Mouse (Mus musculus) stomach, embryonic 14.5 days (tissue): ENCODE data around the gene Armh3. TPM values are rescaled to one million over a fixed set of nuclear protein-coding genes. Genes with fewer than 3 reads are reported as not detected.

Source experiments
- ATAC-seq: fragments of 200-750 bp; cut with Nextera tagmentation; 2 replicates; pipeline ENCODE4 v1.8.0; 2017; ENCODE audit warnings: low read depth, moderate TSS enrichment; ENCODE audit not compliant: insufficient number of reproducible peaks, insufficient read depth, low FRiP score
- H3K27ac ChIP-seq: fragments of 300-500 bp; sonication (generic); 2 replicates; pipeline ENCODE4 v1.5.1; 2014; ENCODE audit warnings: mild to moderate bottlenecking, low read length, moderate library complexity, mixed read lengths
- H3K27me3 ChIP-seq: fragments of 300-500 bp; sonication (generic); 2 replicates; pipeline ENCODE4 v1.6.1; 2014; ENCODE audit warnings: low read length, control low read depth, mixed read lengths; ENCODE audit not compliant: control insufficient read depth, insufficient read depth
- H3K36me3 ChIP-seq: fragments of 300-500 bp; sonication (generic); 2 replicates; pipeline ENCODE4 v1.6.1; 2014; ENCODE audit warnings: mild to moderate bottlenecking, control low read depth, low read length, moderate library complexity, mixed read lengths; ENCODE audit not compliant: control insufficient read depth, insufficient read depth
- H3K4me1 ChIP-seq: fragments of 300-500 bp; sonication (generic); 2 replicates; pipeline ENCODE4 v1.6.1; 2014; ENCODE audit warnings: low read length, control low read depth, mixed read lengths; ENCODE audit not compliant: control insufficient read depth, insufficient read depth
- H3K4me2 ChIP-seq: fragments of 300-500 bp; sonication (generic); replicated peaks from 2 replicates; pipeline ENCODE4 v1.6.1; 2014; ENCODE audit warnings: low read depth, low read length, control low read depth
- H3K4me3 ChIP-seq: fragments of 300-500 bp; sonication (generic); 2 replicates; pipeline ENCODE4 v1.5.1; 2014; ENCODE audit warnings: low read depth, low read length, control low read depth
- H3K9ac ChIP-seq: fragments of 300-500 bp; sonication (generic); replicated peaks from 2 replicates; pipeline ENCODE4 v1.6.1; 2014; ENCODE audit warnings: low read depth, mild to moderate bottlenecking, control low read depth, low read length, moderate library complexity, mixed read lengths
- H3K9me3 ChIP-seq: fragments of 300-500 bp; sonication (generic); 2 replicates; pipeline ENCODE4 v1.6.1; 2016; ENCODE audit warnings: low read depth, low read length, control low read depth; ENCODE audit not compliant: control insufficient read depth
- WGBS: fragments of 180-500 bp; shearing (Covaris S2); extraction: QIAGEN DNeasy Blood & Tissue Kit; methylation state at CpG from one replicate; pipeline ENCODE4 v1.1.7; 2014; 5-methylcytosine and 5-hydroxymethylcytosine counted together
- polyA plus RNA-seq: library from polyadenylated mRNA; unstranded; fragments of >200 nt; fragmentation: Nextera tagmentation; extraction: Ambion mirVana; gene quantifications from 2 replicates; pipeline ENCODE4 v1.2.1, GENCODE M21; 2014

Armh3 gene
- polyA plus RNA-seq, 1 experiment from 2014 or later = 21.0 TPM

GRCm38 (mm10) chr19:45902390-45903035 is 95.8 kb downstream of the Armh3 start:
- Histone ChIP-seq H3K4me1 (no peaks in the 10 kb centered on the region), H3K27ac (no peak overlapping the region), H3K36me3 (no peaks in the 10 kb centered on the region), H3K9ac (no peak overlapping the region), H3K4me2 (no peak overlapping the region), H3K27me3 (no peaks in the 10 kb centered on the region), H3K9me3 (no peaks in the 10 kb centered on the region), H3K4me3 (no peak overlapping the region)
- WGBS = 80% methylated on average over 8 of the region's 8 CpGs
- no peak for ATAC-seq

- 92% methylated on average over 5 of the region's 5 CpGs for WGBS
- H3K9me3 ChIP-seq = no peaks in the 10 kb centered on the region
- no peak overlapping the region for H3K4me2 ChIP-seq
- H3K36me3 ChIP-seq = no peaks in the 10 kb centered on the region
- no peak overlapping the region for H3K9ac ChIP-seq
- H3K27me3 ChIP-seq = no peaks in the 10 kb centered on the region
- no peak for ATAC-seq
- H3K27ac ChIP-seq = no peak overlapping the region
- H3K4me3 ChIP-seq = no peak overlapping the region
- no peaks in the 10 kb centered on the region for H3K4me1 ChIP-seq
These were observed 97.5 kb downstream of the Armh3 start for GRCm38 (mm10) chr19:45900836-45901235.

GRCm38 (mm10) chr19:45895726-45896125 is 102.6 kb downstream of the Armh3 start:
- 100% methylated on average over 1 of the region's 1 CpGs for WGBS
- no peak for ATAC-seq
- no peak overlapping the region for H3K9ac ChIP-seq
- no peaks in the 10 kb centered on the region for H3K4me1 ChIP-seq
- H3K36me3 ChIP-seq = no peaks in the 10 kb centered on the region
- no peak overlapping the region for H3K27ac ChIP-seq
- no peak overlapping the region for H3K4me3 ChIP-seq
- no peaks in the 10 kb centered on the region for H3K27me3 ChIP-seq
- no peak overlapping the region for H3K4me2 ChIP-seq
- H3K9me3 ChIP-seq = no peaks in the 10 kb centered on the region

DNA sequence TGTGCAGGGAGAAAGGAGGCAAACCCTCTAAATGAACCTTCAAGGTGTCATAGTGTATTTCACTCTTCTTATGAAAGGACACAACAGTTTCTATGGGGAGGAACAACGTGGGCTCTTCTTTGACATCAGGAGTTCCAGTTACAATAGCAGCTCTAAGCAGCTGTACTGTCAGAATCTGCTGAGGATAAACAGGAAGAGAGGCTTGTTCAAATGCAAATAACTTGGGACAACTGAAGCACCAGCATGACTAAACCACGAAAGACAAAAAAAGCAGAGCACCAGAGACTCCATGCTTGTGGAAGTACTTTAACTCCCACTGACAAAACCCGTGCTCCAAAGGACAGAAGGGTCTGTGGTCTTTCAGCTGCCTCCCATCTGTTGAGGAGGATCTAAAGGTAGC is 116.2 kb downstream of the Armh3 start:
- Histone ChIP-seq H3K9me3 (no peaks in the 10 kb centered on the region), H3K9ac (no peak overlapping the region), H3K4me3 (no peak overlapping the region), H3K27ac (no peak overlapping the region), H3K36me3 (peaks cover 11% of the 10 kb centered on the region; the same call in 1 of the 2 replicates), H3K27me3 (no peaks in the 10 kb centered on the region), H3K4me2 (no peak overlapping the region), H3K4me1 (no peaks in the 10 kb centered on the region)
- 62% methylated on average over 3 of the region's 3 CpGs for WGBS
- no peak for ATAC-seq

GRCm38 (mm10) chr19:45873320-45873719 is 125.0 kb downstream of the Armh3 start:
- no peaks in the 10 kb centered on the region for H3K9me3 ChIP-seq
- ATAC-seq = no peak
- WGBS = 62% methylated on average over 1 of the region's 1 CpGs
- H3K36me3 ChIP-seq = no peaks in the 10 kb centered on the region
- no peak overlapping the region for H3K9ac ChIP-seq
- no peak overlapping the region for H3K4me3 ChIP-seq
- no peak overlapping the region for H3K27ac ChIP-seq
- no peaks in the 10 kb centered on the region for H3K27me3 ChIP-seq
- H3K4me2 ChIP-seq = no peak overlapping the region
- H3K4me1 ChIP-seq = 0 out of 2 replicates have a peak, but pooled peaks cover 5% of the 10 kb centered on the region

DNA sequence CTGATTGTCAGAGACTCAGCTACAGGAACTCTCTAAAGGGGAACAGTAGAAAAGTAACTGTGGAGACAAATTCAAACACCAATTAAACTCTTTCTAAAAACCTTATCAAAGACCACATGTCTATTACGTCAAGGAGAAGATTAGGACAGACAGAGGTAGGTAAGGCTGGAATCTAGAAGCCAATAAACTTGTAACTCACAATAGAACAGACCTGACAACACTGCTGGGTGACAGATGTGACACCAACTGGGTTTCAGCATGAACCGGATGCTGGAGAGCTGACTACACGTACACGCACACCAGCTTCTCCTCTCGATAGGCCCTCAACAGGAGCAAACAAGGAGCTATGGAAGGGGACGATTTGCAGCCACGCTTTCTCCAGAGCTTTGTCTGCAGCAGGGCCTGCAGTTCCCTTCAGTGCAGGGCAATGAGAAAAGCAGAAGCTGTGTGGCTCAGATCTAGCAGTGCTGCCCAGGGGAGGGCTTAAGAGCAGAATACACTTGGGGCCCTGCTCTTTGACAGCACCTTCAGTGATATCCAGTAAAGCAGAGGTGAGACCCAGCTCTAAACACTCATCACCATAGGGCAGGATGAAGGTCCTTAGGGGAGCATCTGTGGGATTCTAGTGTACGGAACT is 142.9 kb downstream of the Armh3 start:
- no peak overlapping the region for H3K4me3 ChIP-seq
- no peak for ATAC-seq
- no peak overlapping the region for H3K27ac ChIP-seq
- H3K4me2 ChIP-seq = no peak overlapping the region
- H3K4me1 ChIP-seq = no peaks in the 10 kb centered on the region
- no peaks in the 10 kb centered on the region for H3K27me3 ChIP-seq
- WGBS = 67% methylated on average over 8 of the region's 8 CpGs
- H3K9me3 ChIP-seq = no peaks in the 10 kb centered on the region
- H3K9ac ChIP-seq = no peak overlapping the region
- no peaks in the 10 kb centered on the region for H3K36me3 ChIP-seq

DNA sequence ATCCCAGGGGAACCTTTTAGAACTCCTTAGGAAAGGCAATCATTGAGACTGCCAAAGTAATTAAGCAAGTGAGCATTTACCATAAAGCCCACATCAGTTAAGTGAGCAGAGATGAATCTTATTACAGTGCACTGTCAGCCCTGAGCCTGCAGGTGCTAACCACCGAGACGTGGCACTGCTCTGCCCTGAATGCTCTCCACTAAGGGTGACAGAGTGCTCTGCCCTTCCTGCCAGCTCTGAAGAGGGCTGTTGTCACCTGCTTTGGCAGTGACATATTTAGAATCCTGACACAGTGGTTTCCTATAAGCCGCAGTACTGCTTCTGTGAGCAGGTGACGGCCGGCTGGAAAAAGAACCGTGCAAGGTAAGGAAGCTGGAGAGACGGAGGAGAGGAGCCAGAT is 143.8 kb downstream of the Armh3 start:
- Histone ChIP-seq H3K4me3 (no peak overlapping the region), H3K9me3 (no peaks in the 10 kb centered on the region), H3K36me3 (no peaks in the 10 kb centered on the region), H3K4me2 (no peak overlapping the region), H3K4me1 (no peaks in the 10 kb centered on the region), H3K9ac (no peak overlapping the region), H3K27me3 (no peaks in the 10 kb centered on the region), H3K27ac (no peak overlapping the region)
- no peak for ATAC-seq
- WGBS = 82% methylated on average over 7 of the region's 7 CpGs

DNA sequence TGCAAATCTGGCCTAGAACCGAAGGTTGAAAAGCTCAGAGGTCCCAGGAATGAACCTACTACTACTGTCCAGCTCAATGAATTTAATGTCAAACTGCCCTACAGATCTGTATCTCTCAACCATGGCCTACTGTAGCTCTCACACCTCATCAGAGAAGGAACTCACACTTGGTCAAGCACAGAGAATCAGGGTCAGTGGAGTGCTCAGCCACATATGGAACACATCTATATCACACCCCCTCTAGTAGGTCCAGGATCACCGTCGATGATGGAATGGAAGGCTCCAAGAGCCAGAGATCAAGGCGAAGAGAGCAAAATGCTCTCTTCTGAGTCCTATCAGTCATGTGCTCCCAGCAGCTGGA is 150.6 kb downstream of the Armh3 start:
- Histone ChIP-seq H3K4me1 (peaks cover 11% of the 10 kb centered on the region), H3K9ac (no peak overlapping the region), H3K27ac (no peak overlapping the region), H3K9me3 (no peaks in the 10 kb centered on the region), H3K36me3 (no peaks in the 10 kb centered on the region), H3K4me3 (no peak overlapping the region), H3K4me2 (no peak overlapping the region), H3K27me3 (no peaks in the 10 kb centered on the region)
- 70% methylated on average over 4 of the region's 4 CpGs for WGBS
- ATAC-seq = no peak
